Mouse (Mus musculus) embryo, embryonic 11 days (tissue): ENCODE measurements at regions not wholly inside any gene's neighbourhood (a gene's known extent, or its start where the extent isn't known, plus 50 kb on each side); places are given as distances from the start of the nearest gene placed in this dataset.
A peak's percentile ranks its signal among the peaks of the same experiment; 100 is the strongest.

ENCODE experiments used
- DNase-seq: peaks from one replicate; pipeline ENCODE4 v3.0.0-alpha.2; 2015

GRCm38 (mm10) chr13:83879561-83879960, 342.5 kb upstream of the Tmem161b start:
- no peak for DNase-seq

GRCm38 (mm10) chr13:83880305-83880704, 341.8 kb upstream of the Tmem161b start:
- DNase-seq, result peak; percentile 49

GRCm38 (mm10) chr13:83880772-83881171, 341.3 kb upstream of the Tmem161b start:
- DNase-seq, result no peak

GRCm38 (mm10) chr13:83882839-83883238, 339.3 kb upstream of the Tmem161b start:
- DNase-seq, result no peak

GRCm38 (mm10) chr13:83883821-83884220, 338.3 kb upstream of the Tmem161b start:
- no peak for DNase-seq

GRCm38 (mm10) chr13:83884226-83884625, 337.9 kb upstream of the Tmem161b start:
- no peak for DNase-seq

- peak; percentile 48 for DNase-seq
Observed at GRCm38 (mm10) chr13:83884766-83885543, 337.1 kb upstream of the Tmem161b start.

- DNase-seq, result no peak
Observed at GRCm38 (mm10) chr13:83885729-83886128, 336.4 kb upstream of the Tmem161b start.

GRCm38 (mm10) chr13:83914697-83915096, 307.4 kb upstream of the Tmem161b start:
- DNase-seq, result no peak

- no peak for DNase-seq
Observed at GRCm38 (mm10) chr13:83932761-83933160, 289.3 kb upstream of the Tmem161b start.

GRCm38 (mm10) chr13:83946495-83946894, 275.6 kb upstream of the Tmem161b start:
- DNase-seq, result no peak

- DNase-seq, result no peak
Observed at GRCm38 (mm10) chr13:83951163-83951562, 270.9 kb upstream of the Tmem161b start.

- DNase-seq, result no peak
Observed at GRCm38 (mm10) chr13:83951808-83952207, 270.3 kb upstream of the Tmem161b start.

- no peak for DNase-seq
Observed at GRCm38 (mm10) chr13:83952353-83952752, 269.7 kb upstream of the Tmem161b start.

GRCm38 (mm10) chr13:83952862-83953261, 269.2 kb upstream of the Tmem161b start:
- DNase-seq, result no peak

GRCm38 (mm10) chr13:83955701-83956100, 266.4 kb upstream of the Tmem161b start:
- DNase-seq, result no peak

- no peak for DNase-seq
Observed at GRCm38 (mm10) chr13:83978541-83978940, 243.6 kb upstream of the Tmem161b start.

- no peak for DNase-seq
Observed at GRCm38 (mm10) chr13:83979535-83979934, 242.6 kb upstream of the Tmem161b start.

GRCm38 (mm10) chr13:83984651-83985331, 237.3 kb upstream of the Tmem161b start:
- DNase-seq, result peak; percentile 25

GRCm38 (mm10) chr13:83987746-83988423, 234.2 kb upstream of the Tmem161b start:
- peak; percentile 43 for DNase-seq

GRCm38 (mm10) chr13:83988517-83988916, 233.6 kb upstream of the Tmem161b start:
- DNase-seq, result no peak

- DNase-seq, result peak; percentile 20
Observed at GRCm38 (mm10) chr13:83997599-83998369, 224.3 kb upstream of the Tmem161b start.

- DNase-seq, result no peak
Observed at GRCm38 (mm10) chr13:84021771-84022170, 200.3 kb upstream of the Tmem161b start.
